ENCODE assay signal across 29 mouse cellular contexts in genomic region chr12:116846220-116846619, GRCm38 (mm10).
DNase-seq lines count a peak whose midpoint lies in the region; ATAC-seq and TF ChIP-seq lines count a peak whose summit lies in the region.
"Had no signal": no experiment of that assay in that cellular context is flagged by ENCODE, and none has a peak within 500 bp of the region (broad histone marks: within the 10 kb centered on the region; RNA-seq: fewer than 3 reads in every experiment).

No protein-coding gene starts in this region.

- no peak overlapping the region for H3K27ac ChIP-seq in ES-E14 (ENCODE audit: insufficient read depth, low read depth, low read length, poor library complexity, severe bottlenecking)
- 0 out of 2 replicates have a peak overlapping the region, but pooled peaks have one; percentile 17 for H3K27ac ChIP-seq in midbrain, embryonic 16.5 days (ENCODE audit: low read length)
- H3K27ac ChIP-seq: heart, embryonic 10.5 days; heart, embryonic 15.5 days; hindbrain, embryonic 12.5 days; left cerebral cortex, adult 2 months; limb, embryonic 12.5 days; neural tube, embryonic 15.5 days had no signal

- no peaks in the 10 kb centered on the region for H3K36me3 ChIP-seq in ES-E14 (ENCODE audit: control insufficient read depth, insufficient read depth, low read length, poor library complexity, severe bottlenecking)
- no peaks in the 10 kb centered on the region for H3K36me3 ChIP-seq in midbrain, embryonic 16.5 days (ENCODE audit: control insufficient read depth, insufficient read depth, low read length)
- H3K36me3 ChIP-seq: heart, embryonic 10.5 days; heart, embryonic 15.5 days; hindbrain, embryonic 12.5 days; limb, embryonic 12.5 days; neural tube, embryonic 15.5 days had no signal

- H3K9ac ChIP-seq in ES-E14 (ENCODE audit: insufficient read depth, low read depth, low read length, poor library complexity, severe bottlenecking): no peak overlapping the region
- H3K9ac ChIP-seq in midbrain, embryonic 16.5 days (ENCODE audit: low read depth, low read length): no peak overlapping the region
- H3K9ac ChIP-seq: heart, embryonic 15.5 days; hindbrain, embryonic 12.5 days; limb, embryonic 12.5 days; neural tube, embryonic 15.5 days had no signal

- peak; percentile 13 for DNase-seq in adrenal gland, postnatal 14 days
- no peak for DNase-seq in adrenal gland, postnatal 4 days (ENCODE audit: low spot score in 2 of 2)
- DNase-seq in ES-E14 (ENCODE audit: low read depth, low spot score): no peak
- DNase-seq in forelimb bud, embryonic 11.5 days (ENCODE audit: low read depth, low spot score): peak; percentile 7
- no peak for DNase-seq in heart, adult 11 months
- DNase-seq in gastrocnemius, postnatal 4 days (ENCODE audit: low spot score in 2 of 2): no peak
- DNase-seq: adrenal gland, postnatal 25 days; cerebellum, adult 18-20 months; cerebellum, postnatal 10 days; gastrocnemius, postnatal 10 days; kidney, adult 8-10 months; kidney, postnatal 14 days; lung, postnatal 4 days; retina, postnatal 1 day; right cerebral cortex, postnatal 25 days; thymus, adult 18-20 months; thymus, postnatal 25 days had no signal

- no peak overlapping the region for H3K4me3 ChIP-seq in ES-E14 (ENCODE audit: insufficient read depth in 1 of 2, low read depth in 1 of 2, low read length in 2 of 2, poor library complexity in 1 of 2, severe bottlenecking in 1 of 2)
- H3K4me3 ChIP-seq in midbrain, embryonic 16.5 days (ENCODE audit: low read depth, low read length): no peak overlapping the region
- H3K4me3 ChIP-seq: erythroblast, embryonic 14.5 days; heart, embryonic 10.5 days; heart, embryonic 15.5 days; hindbrain, embryonic 12.5 days; left cerebral cortex, adult 2 months; limb, embryonic 12.5 days; megakaryocyte, embryonic 14.5 days; neural tube, embryonic 15.5 days had no signal

- no peak for ATAC-seq in midbrain, embryonic 16.5 days
- ATAC-seq: forebrain, embryonic 16.5 days; intestine, embryonic 16.5 days; lung, postnatal 0 days had no signal

- in situ Hi-C loops in ES-E14 (cut with MboI; ENCODE audit: low sequenced_read_pairs in 2 of 2, unreplicated experiment in 2 of 2): no loop called here

- H3K4me1 ChIP-seq in ES-E14 (ENCODE audit: control insufficient read depth in 2 of 2, insufficient read depth in 2 of 2, low read length in 2 of 2, poor library complexity in 1 of 2): no peaks in the 10 kb centered on the region
- H3K4me1 ChIP-seq in midbrain, embryonic 16.5 days (ENCODE audit: control insufficient read depth, insufficient read depth, low read length): peaks cover 4% of the 10 kb centered on the region; the same call in 1 of the 2 replicates
- H3K4me1 ChIP-seq: heart, embryonic 10.5 days; heart, embryonic 15.5 days; hindbrain, embryonic 12.5 days; limb, embryonic 12.5 days; megakaryocyte, embryonic 14.5 days had no signal

- no peaks in the 10 kb centered on the region for H3K27me3 ChIP-seq in midbrain, embryonic 16.5 days (ENCODE audit: control insufficient read depth, insufficient read depth, low read depth, low read length)
- H3K27me3 ChIP-seq: heart, embryonic 15.5 days; hindbrain, embryonic 12.5 days; limb, embryonic 12.5 days; megakaryocyte, embryonic 14.5 days; neural tube, embryonic 15.5 days had no signal

- no peaks in the 10 kb centered on the region for H3K9me3 ChIP-seq in ES-E14 (ENCODE audit: control insufficient read depth, insufficient read depth, low read depth, low read length)
- no peaks in the 10 kb centered on the region for H3K9me3 ChIP-seq in midbrain, embryonic 16.5 days (replicated peaks; ENCODE audit: control insufficient read depth, low read length, poor library complexity, severe bottlenecking)
- H3K9me3 ChIP-seq: heart, embryonic 10.5 days; heart, embryonic 15.5 days; hindbrain, embryonic 12.5 days; limb, embryonic 12.5 days; neural tube, embryonic 15.5 days had no signal

- no peak overlapping the region for H3K4me2 ChIP-seq in midbrain, embryonic 16.5 days (ENCODE audit: low read length)
- H3K4me2 ChIP-seq: heart, embryonic 15.5 days; hindbrain, embryonic 12.5 days; limb, embryonic 12.5 days; neural tube, embryonic 15.5 days had no signal

TF ChIP-seq in ES-E14, 5 proteins besides CTCF, POLR2A, EP300 and RAD21:
- TF ChIP-seq ZNF384 (IDR thresholded peaks at IDR 0.05; ENCODE audit: low read depth, low read length): no peak
- TF ChIP-seq MAFK (IDR thresholded peaks at IDR 0.05; ENCODE audit: insufficient read depth, low read depth, low read length): peak; percentile 89

Comparison
In these comparisons a context has a peak if more than half of its experiments do, and no peak if none do; other contexts are left out.
1. DNase-seq: peak in adrenal gland, postnatal 14 days (single experiment) and forelimb bud, embryonic 11.5 days (single experiment); none in adrenal gland, postnatal 4 days (0 of 2), ES-E14 (single experiment), heart, adult 11 months (single experiment) and gastrocnemius, postnatal 4 days (0 of 2).